Mouse (Mus musculus) lung, postnatal 0 days (tissue): ENCODE data around the gene Man1b1. TPM values are rescaled to one million over a fixed set of nuclear protein-coding genes. Genes with fewer than 3 reads are reported as not detected.

ENCODE experiments used
- ATAC-seq: fragments of 200-750 bp; cut with Nextera tagmentation; 2 replicates; pipeline ENCODE4 v1.8.0; 2017; ENCODE audit warnings: moderate library complexity
- DNase-seq: peaks from one replicate; pipeline ENCODE4 v3.0.0-alpha.2; 2016; ENCODE audit warnings: low spot score
- H3K27ac ChIP-seq: fragments of 300-500 bp; sonication (generic); 2 replicates; pipeline ENCODE4 v1.5.1; 2014; ENCODE audit warnings: antibody characterized with exemption, mild to moderate bottlenecking, low read length, mixed read lengths
- H3K27me3 ChIP-seq: fragments of 300-500 bp; sonication (generic); replicated peaks from 2 replicates; pipeline ENCODE4 v1.6.1; 2014; ENCODE audit warnings: low read length, mixed read lengths; ENCODE audit not compliant: insufficient read depth
- H3K36me3 ChIP-seq: fragments of 300-500 bp; sonication (generic); 2 replicates; pipeline ENCODE4 v1.6.1; 2014; ENCODE audit warnings: low read length, mixed read lengths; ENCODE audit not compliant: insufficient read depth
- H3K4me1 ChIP-seq: fragments of 300-500 bp; sonication (generic); 2 replicates; pipeline ENCODE4 v1.6.1; 2014; ENCODE audit warnings: antibody characterized with exemption, low read depth, low read length, mixed read lengths; ENCODE audit not compliant: insufficient read depth
- H3K4me2 ChIP-seq: fragments of 300-500 bp; sonication (generic); replicated peaks from 2 replicates; pipeline ENCODE4 v1.6.1; 2014; ENCODE audit warnings: low read depth, mild to moderate bottlenecking, low read length, moderate library complexity, mixed read lengths
- H3K4me3 ChIP-seq: fragments of 300-500 bp; sonication (generic); 2 replicates; pipeline ENCODE4 v1.5.1; 2014; ENCODE audit warnings: low read depth, low read length
- H3K9ac ChIP-seq: fragments of 300-500 bp; sonication (generic); replicated peaks from 2 replicates; pipeline ENCODE4 v1.6.1; 2014; ENCODE audit warnings: low read depth, mild to moderate bottlenecking
- H3K9me3 ChIP-seq: fragments of 300-500 bp; sonication (generic); 2 replicates; pipeline ENCODE4 v1.6.1; 2016; ENCODE audit warnings: low read length, mixed read lengths
- CTCF ChIP-seq: IDR thresholded peaks from 2 replicates; pipeline ENCODE4 v1.5.1; 2016; ENCODE audit warnings: antibody characterized with exemption, mild to moderate bottlenecking
- EP300 ChIP-seq: IDR thresholded peaks from 2 replicates; pipeline ENCODE4 v1.6.1; 2016; ENCODE audit warnings: antibody characterized with exemption, mild to moderate bottlenecking, control low read depth
- WGBS: fragments of 180-500 bp; shearing (Covaris S2); extraction: QIAGEN DNeasy Blood & Tissue Kit; methylation state at CpG from one replicate; pipeline ENCODE4 v1.1.7; 2014; 5-methylcytosine and 5-hydroxymethylcytosine counted together
- polyA plus RNA-seq: library from polyadenylated mRNA; unstranded; fragments of >200 nt; fragmentation: Nextera tagmentation; extraction: Ambion mirVana; gene quantifications from 2 replicates; pipeline ENCODE4 v1.2.1, GENCODE M21; 2015

Man1b1 gene
- 36.8 and 40.9 TPM in 2 replicates for polyA plus RNA-seq

GRCm38 (mm10) chr2:25332286-25333160 lies at the start of gene Man1b1:
Gene Man1b1 (plus strand): TSS chr2:25332338.
- WGBS, result under 1% methylated on average over 77 of the region's 78 CpGs
- Histone ChIP-seq H3K36me3 (peaks cover 12% of the 10 kb centered on the region), H3K4me3 (peak within 1 kb of the TSS; percentile 94), H3K27ac (peak within 1 kb of the TSS; percentile 87), H3K4me2 (peak within 1 kb of the TSS; percentile 91), H3K4me1 (peaks cover 8% of the 10 kb centered on the region), H3K9me3 (no peaks in the 10 kb centered on the region), H3K27me3 (no peaks in the 10 kb centered on the region), H3K9ac (peak within 1 kb of the TSS; percentile 84)
- DNase-seq (peak; percentile 100), ATAC-seq (peak; percentile 99)
- TF ChIP-seq EP300 (no peak), CTCF (peak; percentile 69)

DNA sequence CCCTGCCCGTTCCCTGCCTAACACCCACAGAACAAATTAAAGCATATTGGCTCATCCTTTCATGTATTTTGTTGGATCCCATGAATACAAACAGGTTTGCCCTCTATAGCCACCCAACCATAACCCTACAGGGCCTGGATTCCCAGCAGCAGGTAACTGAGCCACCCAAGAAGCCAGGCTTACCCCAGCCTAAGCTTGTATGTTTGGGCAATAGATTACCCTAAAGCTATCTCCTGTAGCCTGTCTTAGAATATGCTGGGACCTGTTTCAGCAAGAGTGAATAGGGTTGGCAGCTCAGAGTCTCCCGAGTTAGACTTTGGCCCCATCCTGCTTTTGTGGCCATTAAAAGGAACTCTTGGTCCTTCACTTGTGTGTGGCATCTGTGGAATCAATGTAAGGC lies 46.6 kb upstream of the Man1b1 start:
- H3K36me3 ChIP-seq, result peaks cover 41% of the 10 kb centered on the region; the same call in 1 of the 2 replicates
- WGBS, result 77% methylated on average over 2 of the region's 2 CpGs
- ATAC-seq, result no peak
- no peak for DNase-seq
- no peak overlapping the region for H3K4me2 ChIP-seq
- H3K27ac ChIP-seq, result peak overlapping the region; percentile 88
- no peaks in the 10 kb centered on the region for H3K9me3 ChIP-seq
- H3K4me1 ChIP-seq, result peaks cover 18% of the 10 kb centered on the region; the same call in 1 of the 2 replicates
- H3K4me3 ChIP-seq, result no peak overlapping the region
- H3K9ac ChIP-seq, result no peak overlapping the region
- peaks cover 19% of the 10 kb centered on the region for H3K27me3 ChIP-seq
- TF ChIP-seq CTCF, result no peak
- no peak for TF ChIP-seq EP300

DNA sequence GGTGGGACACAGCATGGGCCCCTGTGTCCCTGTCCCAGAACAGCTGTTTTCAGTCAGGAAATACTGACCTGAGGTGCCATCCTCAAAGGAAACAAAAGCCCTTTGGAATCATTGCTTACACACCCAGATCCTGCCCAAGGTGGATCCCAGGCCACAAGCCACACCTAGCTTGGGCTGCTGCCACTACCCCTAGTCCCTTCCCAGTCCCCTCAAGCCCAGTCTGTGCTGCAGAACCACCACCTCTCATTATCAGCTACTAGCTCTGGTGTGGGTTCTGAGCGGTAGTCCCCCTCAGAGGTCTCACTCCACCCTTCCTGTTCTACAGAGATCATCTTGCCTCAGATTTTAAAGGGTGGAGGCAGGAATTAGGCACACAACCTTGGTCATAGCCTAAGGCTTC lies 45.8 kb upstream of the Man1b1 start:
- Histone ChIP-seq H3K4me3 (no peak overlapping the region), H3K27ac (peak overlapping the region; percentile 88), H3K4me2 (no peak overlapping the region), H3K4me1 (peaks cover 18% of the 10 kb centered on the region), H3K36me3 (peaks cover 34% of the 10 kb centered on the region; the same call in 1 of the 2 replicates), H3K27me3 (peaks cover 26% of the 10 kb centered on the region), H3K9ac (no peak overlapping the region), H3K9me3 (no peaks in the 10 kb centered on the region)
- TF ChIP-seq EP300, result no peak
- TF ChIP-seq CTCF, result no peak
- peak; percentile 26 for ATAC-seq
- DNase-seq, result no peak
- WGBS, result 31% methylated on average over 1 of the region's 1 CpGs

DNA sequence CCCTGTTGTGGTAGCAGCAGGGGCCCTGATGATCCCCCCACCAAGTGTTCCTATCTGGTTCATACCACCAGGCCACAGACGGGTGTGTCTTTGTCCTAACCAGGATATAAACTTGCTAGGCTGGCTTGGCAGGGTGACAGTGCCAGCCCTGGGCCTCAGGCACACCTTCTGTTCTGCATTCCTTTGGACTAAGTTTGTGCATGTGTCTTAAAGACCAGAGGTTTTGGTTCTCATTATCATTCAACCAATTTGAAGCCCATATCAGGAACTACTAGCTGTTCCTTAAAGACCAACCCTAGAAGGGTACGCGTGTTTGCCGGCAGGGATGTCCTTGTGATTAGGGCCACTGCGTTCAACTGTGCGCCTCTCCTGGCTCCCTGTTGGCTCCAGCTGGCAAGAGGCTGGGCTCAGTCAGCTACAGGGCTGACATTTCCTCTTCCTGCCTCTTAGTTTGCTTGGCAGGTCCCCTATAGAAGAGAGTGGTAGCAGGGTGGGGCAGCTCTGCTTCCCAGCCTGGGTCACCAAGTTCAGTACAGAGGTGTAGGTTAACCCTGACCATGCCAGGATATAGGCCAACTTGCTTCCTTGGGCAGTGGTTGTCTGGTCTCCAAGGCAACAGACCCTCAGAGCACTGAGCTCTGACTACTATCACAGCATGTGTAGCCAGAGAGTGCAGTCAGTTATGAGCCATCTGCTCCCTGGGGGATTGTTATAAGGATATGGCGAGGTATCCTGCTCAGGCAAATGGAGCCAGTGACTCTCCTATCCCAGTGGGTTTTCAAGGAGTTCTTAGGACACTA lies 45.1 kb upstream of the Man1b1 start:
- TF ChIP-seq CTCF (no peak), EP300 (peak; percentile 73)
- H3K4me3 ChIP-seq, result no peak overlapping the region
- peak; percentile 84 for ATAC-seq
- 17% methylated on average over 7 of the region's 7 CpGs for WGBS
- no peaks in the 10 kb centered on the region for H3K9me3 ChIP-seq
- peaks cover 31% of the 10 kb centered on the region; the same call in 1 of the 2 replicates for H3K36me3 ChIP-seq
- H3K9ac ChIP-seq, result no peak overlapping the region
- H3K27ac ChIP-seq, result peak overlapping the region; percentile 88
- DNase-seq, result peak; percentile 85
- no peak overlapping the region for H3K4me2 ChIP-seq
- H3K27me3 ChIP-seq, result peaks cover 33% of the 10 kb centered on the region
- H3K4me1 ChIP-seq, result peaks cover 19% of the 10 kb centered on the region

- peak within 1 kb of the TSS; percentile 88 for H3K27ac ChIP-seq
- DNase-seq, result no peak
- peaks cover 25% of the 10 kb centered on the region for H3K4me1 ChIP-seq
- H3K4me3 ChIP-seq, result no peak within 1 kb of the TSS
- no peak within 1 kb of the TSS for H3K9ac ChIP-seq
- 80% methylated on average over 6 of the region's 6 CpGs for WGBS
- no peaks in the 10 kb centered on the region for H3K9me3 ChIP-seq
- peaks cover 40% of the 10 kb centered on the region for H3K27me3 ChIP-seq
- ATAC-seq, result no peak
- H3K4me2 ChIP-seq, result no peak within 1 kb of the TSS
- no peak for TF ChIP-seq CTCF
- no peak for TF ChIP-seq EP300
- H3K36me3 ChIP-seq, result peaks cover 22% of the 10 kb centered on the region; the same call in 1 of the 2 replicates
These were observed 44.0 kb upstream of the Man1b1 start, which contains the start of gene Tmem210 for GRCm38 (mm10) chr2:25287927-25288649. Gene Tmem210 (plus strand): TSS chr2:25288145.
